Mouse (Mus musculus) kidney, adult 2 months (tissue): ENCODE data around the gene Cela1.

Experiments used
- CTCF ChIP-seq: fragments of 200-500 bp; conservative IDR thresholded peaks from 2 replicates; pipeline ENCODE4 v1.5.1; 2011; ENCODE audit warnings: low read depth, mild to moderate bottlenecking, control low read depth, low read length, moderate library complexity, mixed read lengths; ENCODE audit not compliant: insufficient read depth, insufficient read length
- POLR2A ChIP-seq: fragments of 200-500 bp; IDR thresholded peaks from one replicate; pipeline ENCODE4 v1.6.1; 2011; ENCODE audit warnings: low read depth, low read length, control low read depth

DNA sequence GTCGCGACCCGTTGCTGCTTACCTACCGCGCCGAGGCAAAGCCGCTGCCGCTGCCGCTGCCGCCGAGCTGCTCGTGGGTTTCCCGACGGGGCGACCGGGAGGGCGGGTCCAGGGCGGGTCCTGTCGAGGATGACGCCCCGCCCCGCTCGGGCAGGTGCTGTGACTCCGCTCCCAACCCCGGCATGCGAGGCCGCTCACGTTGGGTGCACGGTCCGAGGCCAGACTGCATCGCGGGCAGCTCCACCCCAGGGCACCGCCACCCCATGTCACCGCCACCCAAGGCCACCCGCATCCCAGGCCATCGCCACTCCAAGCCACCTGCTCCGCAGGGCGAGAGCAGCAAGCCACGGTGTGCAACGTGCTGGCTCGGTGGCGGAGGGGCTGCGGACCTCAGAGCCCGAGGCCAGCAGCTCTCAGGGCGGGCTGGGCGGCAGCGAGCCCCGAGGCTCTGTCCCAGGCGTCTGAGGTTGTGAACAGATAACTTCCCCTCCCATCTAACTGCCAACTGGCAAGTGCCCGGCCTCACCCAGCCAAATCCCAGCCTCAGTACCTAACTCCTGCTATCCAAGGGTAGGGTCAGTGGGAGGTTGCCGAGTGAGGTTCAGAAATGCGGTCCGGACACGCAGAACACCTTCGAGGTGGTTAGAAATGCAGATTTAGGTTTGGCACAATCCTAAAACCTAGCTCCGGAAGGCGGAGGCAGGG lies 41.7 kb upstream of the Cela1 start, which contains the start of gene Galnt6:
- no peak for TF ChIP-seq CTCF
- TF ChIP-seq POLR2A = no peak
